Mouse (Mus musculus): ENCODE data around the gene Cela3b. TPM values are rescaled to one million over a fixed set of nuclear protein-coding genes. Genes with fewer than 3 reads are reported as not detected.

Gene Cela3b
- not detected for total RNA-seq (2023)

DNA sequence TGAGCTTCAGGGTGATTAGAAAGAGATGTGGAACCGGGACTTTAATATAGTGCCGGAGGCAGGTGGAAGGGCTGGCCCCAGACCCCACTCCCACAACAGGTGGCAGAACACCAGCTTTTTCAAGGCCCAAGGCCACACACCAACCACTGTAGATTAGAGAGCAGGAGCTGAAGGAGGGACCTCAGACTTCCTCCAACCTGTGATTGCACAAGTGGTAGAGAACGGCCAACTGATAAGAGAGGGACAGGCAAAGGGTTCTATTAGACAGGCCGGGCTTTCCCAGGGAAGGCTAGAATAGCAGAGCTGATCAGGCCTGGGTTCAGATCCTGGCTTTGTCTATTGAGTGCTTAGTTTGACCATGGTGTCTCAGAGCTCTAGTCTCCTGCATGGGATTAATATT is at the start of gene Cela3b:
Gene Cela3b (minus strand): TSS at position 39 of the 400 bp plus-strand sequence.

DNA sequence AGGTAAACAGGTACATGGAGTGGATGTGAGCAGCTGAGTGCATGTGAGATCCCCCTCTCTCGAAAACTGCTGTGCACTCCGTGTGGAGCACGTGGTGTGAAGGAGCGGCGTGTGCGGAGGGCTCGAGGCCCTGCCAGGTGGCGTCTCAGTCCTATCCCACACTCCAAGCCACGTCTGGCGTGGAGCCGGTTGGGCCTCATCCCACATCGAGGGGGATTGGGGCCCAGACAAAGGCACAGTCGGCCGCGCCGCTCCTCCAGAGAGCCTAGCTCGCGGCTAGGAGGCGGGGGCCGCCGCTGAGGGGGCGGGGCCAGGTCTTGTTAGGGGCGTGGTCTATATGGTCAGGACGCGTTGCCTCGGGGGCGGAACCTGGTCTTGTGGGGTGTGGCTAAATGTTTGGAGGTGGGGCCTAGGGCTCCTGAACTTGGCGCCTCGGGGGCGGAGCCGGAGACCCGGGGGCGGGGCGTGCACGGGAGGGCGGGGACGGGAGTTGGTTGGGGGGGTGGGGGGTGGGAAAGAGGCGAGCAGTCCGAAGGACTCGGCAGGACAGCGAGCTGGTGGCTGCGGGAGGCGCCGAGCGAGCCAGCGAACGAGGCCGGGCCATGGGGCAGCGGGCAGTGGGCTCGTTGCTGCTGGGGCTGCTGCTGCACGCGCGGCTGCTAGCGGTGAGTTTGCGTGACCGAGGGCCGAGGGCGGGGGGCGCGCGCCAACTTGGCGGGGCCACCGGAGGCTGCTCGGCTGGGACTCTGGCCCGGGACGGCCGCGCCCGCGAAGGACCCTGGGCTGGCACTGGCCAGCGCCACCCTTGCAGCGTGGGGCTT is 38.1 kb upstream of the Cela3b start, which contains the start of gene Hspg2:
Gene Hspg2 (plus strand): TSS at position 510 of the 821 bp plus-strand sequence.

GRCm38 (mm10) chr4:137453234-137453767 is 23.0 kb upstream of the Cela3b start, which contains the start of gene 1700013G24Rik:
Gene 1700013G24Rik, plus strand, starts transcription at chr4:137453284.

DNA sequence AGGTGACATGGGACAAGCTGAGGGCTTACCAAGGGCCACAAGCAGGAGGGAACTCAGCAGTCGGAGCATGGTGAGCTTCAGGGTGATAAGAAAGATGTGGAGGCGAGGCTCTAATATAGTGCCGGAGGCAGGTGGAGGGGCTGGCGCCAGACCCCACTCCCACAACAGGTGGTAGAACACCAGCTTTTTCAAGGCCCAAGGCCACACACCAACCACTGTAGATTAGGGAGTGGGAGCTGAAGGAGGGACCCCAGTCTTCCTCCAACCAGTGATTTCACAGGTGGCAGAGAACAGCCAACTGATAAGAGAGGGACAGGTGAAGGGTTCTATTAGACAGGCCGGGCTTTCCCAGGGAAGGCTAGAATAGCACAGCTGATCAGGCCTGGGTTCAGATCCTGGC is 20.6 kb downstream of the Cela3b start, which contains the start of gene Cela3a:
Gene Cela3a (minus strand): TSS at position 101 of the 400 bp plus-strand sequence.

Other genes starting within 250 kb of the Cela3b start
- gene Wnt4, start 153.1 kb downstream of the Cela3b start, total RNA-seq (2023), result under 1 TPM in 1 of 2 experiments, not detected in 1; 0.13 TPM
- gene Cdc42, start 72.8 kb downstream of the Cela3b start, total RNA-seq (2023), result 100 to 1,000 TPM; 471 to 503 TPM
- not detected for gene Cela3a, start 20.7 kb downstream of the Cela3b start, total RNA-seq (2023)
- not detected for gene 1700013G24Rik, start 22.7 kb upstream of the Cela3b start, total RNA-seq (2023)
- under 1 TPM; 0.31 to 0.66 TPM for gene Hspg2, start 38.2 kb upstream of the Cela3b start, total RNA-seq (2023)
- not detected for gene Ldlrad2, start 144.0 kb upstream of the Cela3b start, total RNA-seq (2023)
- 100 to 1,000 TPM in 1 of 2 experiments, 10 to 100 TPM in 1; 99.4 to 100 TPM for gene Usp48, start 163.2 kb upstream of the Cela3b start, total RNA-seq (2023)
- gene Rap1gap, start 234.2 kb upstream of the Cela3b start, total RNA-seq (2023), result 1 to 10 TPM; 1.3 to 2.7 TPM